Mouse (Mus musculus) liver, postnatal 0 days (tissue): ENCODE results near the gene Slc25a4.

Source experiments
- CTCF ChIP-seq: sonication (generic); IDR thresholded peaks from 2 replicates; pipeline ENCODE4 v1.5.1; 2016; ENCODE audit warnings: antibody characterized with exemption, low read depth
- EP300 ChIP-seq: IDR thresholded peaks from 2 replicates; pipeline ENCODE4 v1.6.1; 2016; ENCODE audit warnings: antibody characterized with exemption, low read depth, mild to moderate bottlenecking

DNA sequence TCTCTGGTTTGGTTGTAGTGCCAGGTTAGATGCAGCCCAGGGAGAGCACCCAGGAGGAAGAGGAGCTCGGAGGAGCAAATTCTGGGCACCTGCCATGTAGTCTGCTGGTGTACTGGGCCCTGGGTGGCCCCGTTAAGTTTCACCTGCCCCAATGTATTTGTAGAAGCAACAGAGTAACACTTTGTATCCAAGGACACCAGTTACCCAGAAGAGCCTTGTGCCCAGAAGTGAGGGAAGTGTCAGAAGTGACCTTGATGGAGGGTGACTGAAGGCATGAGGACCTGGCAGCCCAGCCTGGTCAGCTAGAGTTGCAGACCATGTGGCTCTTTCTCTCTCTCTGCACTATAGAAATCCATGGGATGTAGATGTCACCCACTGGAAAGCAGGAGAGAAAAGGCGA, 9.5 kb upstream of the Slc25a4 start:
- TF ChIP-seq EP300 (no peak), CTCF (no peak)
